Mouse (Mus musculus) liver, postnatal 0 days (tissue): Measurements from ENCODE around the gene Olfr461. TPM values are rescaled to one million over a fixed set of nuclear protein-coding genes. Genes with fewer than 3 reads are reported as not detected.

Source experiments
- ATAC-seq: fragments of 200-750 bp; cut with Nextera tagmentation; 2 replicates; pipeline ENCODE4 v1.8.0; 2017; ENCODE audit warnings: mild to moderate bottlenecking, moderate library complexity
- DNase-seq: peaks from one replicate; pipeline ENCODE4 v3.0.0-alpha.2; 2016
- H3K27ac ChIP-seq: fragments of 300-500 bp; sonication (generic); 2 replicates; pipeline ENCODE4 v1.5.1; 2014; ENCODE audit warnings: antibody characterized with exemption, moderate library complexity, mild to moderate bottlenecking, low read depth
- H3K27me3 ChIP-seq: fragments of 300-500 bp; sonication (generic); 2 replicates; pipeline ENCODE4 v1.6.1; 2014; ENCODE audit warnings: low read length, control low read depth, mixed read lengths; ENCODE audit not compliant: insufficient read depth
- H3K36me3 ChIP-seq: fragments of 300-500 bp; sonication (generic); replicated peaks from 2 replicates; pipeline ENCODE4 v1.6.1; 2014; ENCODE audit warnings: mild to moderate bottlenecking, control low read depth, low read length, moderate library complexity, mixed read lengths; ENCODE audit not compliant: insufficient read depth
- H3K4me1 ChIP-seq: fragments of 300-500 bp; sonication (generic); 2 replicates; pipeline ENCODE4 v1.6.1; 2014; ENCODE audit warnings: antibody characterized with exemption, mild to moderate bottlenecking, control low read depth; ENCODE audit not compliant: insufficient read depth
- H3K4me2 ChIP-seq: fragments of 300-500 bp; sonication (generic); 2 replicates; pipeline ENCODE4 v1.6.1; 2014; ENCODE audit warnings: low read depth, mild to moderate bottlenecking, low read length, moderate library complexity, mixed read lengths
- H3K4me3 ChIP-seq: fragments of 300-500 bp; sonication (generic); 2 replicates; pipeline ENCODE4 v1.5.1; 2014; ENCODE audit warnings: low read depth, low read length
- H3K9ac ChIP-seq: fragments of 300-500 bp; sonication (generic); replicated peaks from 2 replicates; pipeline ENCODE4 v1.6.1; 2014; ENCODE audit warnings: mild to moderate bottlenecking, moderate library complexity
- H3K9me3 ChIP-seq: fragments of 300-500 bp; sonication (generic); 2 replicates; pipeline ENCODE4 v1.6.1; 2016; ENCODE audit warnings: mild to moderate bottlenecking, control low read depth, low read length, mixed read lengths
- CTCF ChIP-seq: sonication (generic); IDR thresholded peaks from 2 replicates; pipeline ENCODE4 v1.5.1; 2016; ENCODE audit warnings: antibody characterized with exemption, low read depth
- EP300 ChIP-seq: IDR thresholded peaks from 2 replicates; pipeline ENCODE4 v1.6.1; 2016; ENCODE audit warnings: antibody characterized with exemption, low read depth, mild to moderate bottlenecking
- WGBS: fragments of 180-500 bp; shearing (Covaris S2); extraction: QIAGEN DNeasy Blood & Tissue Kit; methylation state at CpG from one replicate; pipeline ENCODE4 v1.1.7; 2014; ENCODE audit not compliant: insufficient replicate concordance; 5-methylcytosine and 5-hydroxymethylcytosine counted together
- polyA plus RNA-seq: library from polyadenylated mRNA; unstranded; fragments of >200 nt; fragmentation: Nextera tagmentation; extraction: Ambion mirVana; gene quantifications from 2 replicates; pipeline ENCODE4 v1.2.1, GENCODE M21; 2015

Gene Olfr461
- polyA plus RNA-seq, 1 experiment from 2014 or later: not detected

DNA sequence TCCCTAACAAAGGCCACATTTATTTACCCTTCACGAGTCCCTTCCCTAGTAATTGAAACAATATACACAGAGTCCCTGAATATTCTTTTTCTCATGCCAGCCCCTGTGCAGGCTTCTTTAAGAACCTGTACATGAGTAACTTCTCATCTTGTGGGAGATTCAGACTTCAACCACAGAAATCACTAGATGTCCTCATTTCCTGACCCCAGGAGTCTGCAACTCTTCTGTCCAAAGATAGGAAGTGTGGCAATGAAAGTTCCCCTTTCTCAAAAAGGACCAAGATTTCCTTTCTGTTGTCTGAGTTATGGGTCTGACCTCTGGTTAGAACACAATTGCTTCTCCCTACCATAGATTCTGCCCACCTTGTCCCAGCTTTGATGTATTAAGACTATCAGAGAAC lies 21.5 kb upstream of the Olfr461 start:
- H3K36me3 ChIP-seq: no peaks in the 10 kb centered on the region
- no peak overlapping the region; the same call in 1 of the 2 replicates for H3K4me2 ChIP-seq
- no peak overlapping the region for H3K4me3 ChIP-seq
- no peaks in the 10 kb centered on the region for H3K9me3 ChIP-seq
- ATAC-seq (0 out of 2 replicates have a peak, but pooled peaks have one; percentile 33), DNase-seq (no peak)
- TF ChIP-seq CTCF: no peak
- peak; percentile 34; the same call in 1 of the 2 replicates for TF ChIP-seq EP300
- H3K9ac ChIP-seq: no peak overlapping the region
- WGBS: 42% methylated on average over 1 of the region's 1 CpGs
- H3K27ac ChIP-seq: no peak overlapping the region
- no peaks in the 10 kb centered on the region for H3K27me3 ChIP-seq
- H3K4me1 ChIP-seq: no peaks in the 10 kb centered on the region

DNA sequence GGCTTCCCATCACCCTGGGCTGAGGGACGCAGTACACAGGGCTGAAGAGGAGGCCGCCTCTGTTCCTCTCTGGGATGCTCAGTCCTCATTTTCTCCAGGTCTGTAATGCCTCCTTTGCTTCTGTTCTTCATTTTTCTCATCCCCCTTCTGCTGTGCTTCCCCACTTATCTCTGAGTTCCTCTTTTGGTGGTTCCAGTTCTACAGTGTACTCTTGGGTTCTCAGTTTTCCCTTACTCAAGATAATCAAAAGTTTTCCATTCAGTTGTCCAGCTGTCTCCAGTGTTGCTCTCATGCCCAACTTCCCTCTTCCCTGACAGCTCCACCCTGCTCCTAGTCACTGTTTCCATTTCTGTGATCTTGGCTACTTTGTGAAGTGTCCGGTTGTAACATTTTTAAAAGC lies 18.8 kb upstream of the Olfr461 start:
- H3K9me3 ChIP-seq: no peaks in the 10 kb centered on the region
- no peaks in the 10 kb centered on the region for H3K27me3 ChIP-seq
- H3K4me3 ChIP-seq: no peak overlapping the region
- TF ChIP-seq CTCF (no peak), EP300 (no peak)
- H3K9ac ChIP-seq: no peak overlapping the region
- no peak overlapping the region for H3K27ac ChIP-seq
- H3K4me1 ChIP-seq: no peaks in the 10 kb centered on the region
- 47% methylated on average over 3 of the region's 3 CpGs for WGBS
- H3K4me2 ChIP-seq: no peak overlapping the region
- ATAC-seq (no peak), DNase-seq (no peak)
- H3K36me3 ChIP-seq: no peaks in the 10 kb centered on the region

DNA sequence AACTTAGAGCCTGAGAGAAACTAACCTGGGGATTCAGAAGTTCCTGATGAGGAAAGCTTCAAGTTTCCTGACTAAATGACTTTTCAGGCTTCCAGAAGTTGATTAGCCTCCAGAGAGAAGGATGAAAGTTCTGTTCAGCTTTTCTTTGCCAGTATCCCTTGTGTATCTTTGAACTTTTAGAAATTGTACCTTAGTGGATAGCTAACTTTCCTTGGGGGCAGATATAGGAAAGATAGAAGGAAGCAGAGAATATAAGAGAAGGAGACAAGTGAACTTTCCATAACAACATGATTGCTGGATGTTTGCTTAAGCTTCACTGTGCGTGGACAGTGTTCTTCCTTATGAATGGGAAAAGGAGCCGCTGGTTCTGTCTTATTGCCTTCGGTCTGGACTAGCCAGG lies 14.3 kb upstream of the Olfr461 start, which contains the start of gene Olfr460:
TSS of gene Olfr460 (plus strand) at position 301 of the 400 bp plus-strand sequence.
- ATAC-seq (no peak), DNase-seq (no peak)
- no peaks in the 10 kb centered on the region for H3K27me3 ChIP-seq
- H3K9ac ChIP-seq: no peak within 1 kb of the TSS
- H3K4me2 ChIP-seq: no peak within 1 kb of the TSS
- H3K36me3 ChIP-seq: no peaks in the 10 kb centered on the region
- H3K9me3 ChIP-seq: no peaks in the 10 kb centered on the region
- no peak for TF ChIP-seq EP300
- TF ChIP-seq CTCF: no peak
- 80% methylated on average over 3 of the region's 3 CpGs for WGBS
- no peak within 1 kb of the TSS for H3K4me3 ChIP-seq
- no peaks in the 10 kb centered on the region for H3K4me1 ChIP-seq
- H3K27ac ChIP-seq: no peak within 1 kb of the TSS

DNA sequence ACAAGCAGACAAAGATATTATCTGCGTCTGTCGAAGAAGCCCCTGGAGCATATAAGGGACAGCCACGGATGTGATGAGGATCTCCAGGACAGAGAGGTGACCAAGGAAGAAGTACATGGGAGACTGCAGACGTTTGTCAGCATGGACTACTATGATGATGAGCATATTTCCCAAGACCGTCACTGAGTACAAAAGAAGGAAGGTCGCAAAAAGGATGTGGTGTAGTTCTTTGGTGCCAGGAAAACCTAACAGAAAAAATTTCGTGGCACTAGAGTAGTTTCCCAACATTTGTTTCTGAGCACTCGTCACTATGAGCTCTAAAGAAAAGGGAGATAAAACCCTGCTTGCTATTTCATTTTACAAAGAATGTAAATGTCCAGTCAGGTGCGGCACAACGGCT lies 10.2 kb downstream of the Olfr461 start:
- H3K9ac ChIP-seq: no peak overlapping the region
- no peaks in the 10 kb centered on the region for H3K36me3 ChIP-seq
- no peak overlapping the region for H3K27ac ChIP-seq
- no peak for ATAC-seq
- TF ChIP-seq CTCF: no peak
- TF ChIP-seq EP300: no peak
- no peak overlapping the region for H3K4me3 ChIP-seq
- H3K4me1 ChIP-seq: no peaks in the 10 kb centered on the region
- no peak overlapping the region for H3K4me2 ChIP-seq
- WGBS: 68% methylated on average over 10 of the region's 10 CpGs
- no peak for DNase-seq
- no peaks in the 10 kb centered on the region for H3K27me3 ChIP-seq
- no peaks in the 10 kb centered on the region for H3K9me3 ChIP-seq

DNA sequence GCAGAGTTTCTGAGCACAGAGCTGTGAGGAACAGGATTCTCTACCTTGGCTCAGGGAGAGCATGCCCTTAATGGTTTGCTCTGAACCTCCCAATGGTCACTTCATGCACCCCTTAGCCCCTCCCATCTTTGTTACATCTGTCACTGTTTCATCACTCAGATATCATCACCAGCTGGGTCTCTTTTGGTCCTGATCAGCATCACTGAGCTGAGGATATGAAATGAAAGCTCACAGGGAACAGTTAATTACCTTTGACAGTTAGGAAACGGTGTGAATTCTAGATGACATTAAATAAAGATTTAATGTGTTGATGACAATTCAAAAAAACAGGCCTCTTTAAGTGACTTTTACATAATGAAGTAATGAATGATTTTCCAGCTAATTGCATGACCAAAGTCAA lies 35.4 kb downstream of the Olfr461 start, which contains the start of gene Prss37:
TSS of gene Prss37 (minus strand) at position 101 of the 400 bp plus-strand sequence.
- no peaks in the 10 kb centered on the region for H3K36me3 ChIP-seq
- ATAC-seq (no peak), DNase-seq (no peak)
- no peak within 1 kb of the TSS for H3K4me3 ChIP-seq
- H3K9ac ChIP-seq: no peak within 1 kb of the TSS
- no peaks in the 10 kb centered on the region for H3K27me3 ChIP-seq
- H3K27ac ChIP-seq: no peak within 1 kb of the TSS
- no peak within 1 kb of the TSS for H3K4me2 ChIP-seq
- TF ChIP-seq EP300 (no peak), CTCF (no peak)
- 76% methylated on average over 1 of the region's 1 CpGs for WGBS
- H3K9me3 ChIP-seq: no peaks in the 10 kb centered on the region
- no peaks in the 10 kb centered on the region for H3K4me1 ChIP-seq

DNA sequence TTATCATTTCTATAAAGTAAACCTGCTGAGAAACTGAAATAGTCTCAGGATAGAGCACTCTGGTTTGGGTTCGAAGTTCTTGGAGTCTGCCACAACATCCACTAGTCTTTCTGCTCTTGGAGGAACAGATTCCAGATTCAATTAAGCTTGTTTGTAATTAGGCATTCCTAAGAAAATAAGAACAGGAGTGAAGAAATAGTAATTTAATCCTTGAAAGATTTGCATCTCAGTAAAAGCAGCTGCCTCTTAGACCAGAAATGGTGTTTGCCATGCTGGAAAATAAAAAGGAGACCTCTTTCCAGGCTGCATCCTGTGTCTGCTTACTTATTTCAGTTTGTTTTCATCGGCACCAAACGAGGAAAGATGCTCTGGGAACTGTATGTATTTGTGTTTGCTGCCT lies 61.6 kb downstream of the Olfr461 start, which contains the start of gene Tas2r108:
TSS of gene Tas2r108 (plus strand) at position 301 of the 400 bp plus-strand sequence.
- no peak within 1 kb of the TSS for H3K4me2 ChIP-seq
- 77% methylated on average over 3 of the region's 3 CpGs for WGBS
- H3K4me3 ChIP-seq: no peak within 1 kb of the TSS
- no peaks in the 10 kb centered on the region for H3K27me3 ChIP-seq
- DNase-seq (no peak), ATAC-seq (no peak)
- H3K4me1 ChIP-seq: no peaks in the 10 kb centered on the region
- no peak within 1 kb of the TSS for H3K27ac ChIP-seq
- H3K9me3 ChIP-seq: no peaks in the 10 kb centered on the region
- no peak for TF ChIP-seq EP300
- TF ChIP-seq CTCF: no peak
- H3K9ac ChIP-seq: no peak within 1 kb of the TSS
- no peaks in the 10 kb centered on the region for H3K36me3 ChIP-seq

Other genes starting within 250 kb of the Olfr461 start
- 8.1 and 9.6 TPM in 2 replicates for gene Agk, start 229.9 kb downstream of the Olfr461 start, polyA plus RNA-seq
- gene E330009J07Rik, start 118.9 kb downstream of the Olfr461 start, polyA plus RNA-seq: 2.4 and 5.0 TPM in 2 replicates
- not detected in 2 replicates for gene Wee2, start 116.0 kb downstream of the Olfr461 start, polyA plus RNA-seq
- gene Ssbp1, start 83.7 kb downstream of the Olfr461 start, polyA plus RNA-seq: 62.5 and 65.1 TPM in 2 replicates
- gene Tas2r137, start 63.8 kb downstream of the Olfr461 start, polyA plus RNA-seq: not detected in 2 replicates
- not detected in 2 replicates for gene Tas2r108, start 61.5 kb downstream of the Olfr461 start, polyA plus RNA-seq
- not detected in 2 replicates for gene Prss37, start 35.5 kb downstream of the Olfr461 start, polyA plus RNA-seq
- gene Olfr460, start 14.4 kb upstream of the Olfr461 start, polyA plus RNA-seq: not detected in 2 replicates
- 9.7 and 12.0 TPM in 2 replicates for gene Clec5a, start 30.8 kb upstream of the Olfr461 start, polyA plus RNA-seq
- gene Tas2r138, start 58.3 kb upstream of the Olfr461 start, polyA plus RNA-seq: not detected in 2 replicates
- gene Mgam, start 73.8 kb upstream of the Olfr461 start, polyA plus RNA-seq: 2.4 and 3.1 TPM in 2 replicates